Mouse (Mus musculus): Measurements from ENCODE around the gene Cflar. TPM values are rescaled to one million over a fixed set of nuclear protein-coding genes. Genes with fewer than 3 reads are reported as not detected.

Gene Cflar
- polyA plus RNA-seq, 1 experiment: 15.4 TPM

DNA sequence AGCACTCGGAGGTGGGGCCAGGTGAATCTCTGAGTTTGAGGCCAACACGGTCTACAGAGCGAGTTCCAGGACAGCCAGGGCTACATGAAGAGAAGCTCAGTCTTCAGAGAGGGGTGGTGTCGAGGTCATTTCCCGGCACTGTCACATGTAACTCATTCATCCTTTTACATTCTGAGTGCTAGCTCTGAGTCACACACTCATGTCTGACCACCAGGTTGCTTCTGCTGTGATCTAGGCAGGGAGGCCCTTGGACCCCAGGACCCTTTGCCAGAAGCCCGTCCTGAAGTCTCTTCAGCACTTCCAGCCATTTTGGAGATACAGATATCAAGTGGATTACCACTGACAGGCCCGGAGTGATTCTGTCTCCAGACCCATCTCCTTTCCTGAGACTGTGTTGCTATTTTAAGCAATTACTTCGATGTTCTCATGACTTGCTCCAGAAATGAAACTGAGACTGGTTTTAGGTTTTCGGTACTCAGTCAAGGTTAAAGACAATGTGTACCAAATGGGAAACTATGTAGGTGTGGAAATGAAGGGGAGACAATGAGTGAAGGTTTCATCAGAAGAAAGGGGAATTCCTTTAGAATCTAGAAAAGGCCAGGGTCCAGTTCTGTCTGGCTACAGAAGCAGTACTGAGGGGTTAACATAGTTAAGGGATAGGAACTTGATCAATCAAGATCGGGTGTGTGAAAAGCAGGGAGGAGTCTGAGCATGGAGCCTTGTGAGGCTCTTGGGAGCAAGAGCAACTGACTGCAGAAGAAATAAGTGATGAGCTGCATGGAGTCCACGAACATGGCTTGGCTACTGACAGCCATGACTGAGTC, 11.0 kb downstream of the Cflar start:
- 87% methylated on average over 11 of the region's 11 CpGs for WGBS
- Histone ChIP-seq H3K27me3 (ENCODE audit: control insufficient read depth, insufficient read depth, low read length) (no peaks in the 10 kb centered on the region), H3K27ac (ENCODE audit: insufficient read depth, low read length) (no peak overlapping the region), H3K4me3 (replicated peaks; ENCODE audit: insufficient read depth, low read depth, low read length) (no peak overlapping the region), H3K4me1 (ENCODE audit: control insufficient read depth, insufficient read depth, low read length) (no peaks in the 10 kb centered on the region; the same call in 1 of the 2 replicates)
- no peak for DNase-seq
- TF ChIP-seq CTCF (IDR thresholded peaks at IDR 0.05; ENCODE audit: borderline replicate concordance, insufficient read depth, low read depth, low read length) (no peak), POLR2A (IDR thresholded peaks at IDR 0.05; ENCODE audit: borderline replicate concordance, insufficient read depth, low read length) (no peak)

DNA sequence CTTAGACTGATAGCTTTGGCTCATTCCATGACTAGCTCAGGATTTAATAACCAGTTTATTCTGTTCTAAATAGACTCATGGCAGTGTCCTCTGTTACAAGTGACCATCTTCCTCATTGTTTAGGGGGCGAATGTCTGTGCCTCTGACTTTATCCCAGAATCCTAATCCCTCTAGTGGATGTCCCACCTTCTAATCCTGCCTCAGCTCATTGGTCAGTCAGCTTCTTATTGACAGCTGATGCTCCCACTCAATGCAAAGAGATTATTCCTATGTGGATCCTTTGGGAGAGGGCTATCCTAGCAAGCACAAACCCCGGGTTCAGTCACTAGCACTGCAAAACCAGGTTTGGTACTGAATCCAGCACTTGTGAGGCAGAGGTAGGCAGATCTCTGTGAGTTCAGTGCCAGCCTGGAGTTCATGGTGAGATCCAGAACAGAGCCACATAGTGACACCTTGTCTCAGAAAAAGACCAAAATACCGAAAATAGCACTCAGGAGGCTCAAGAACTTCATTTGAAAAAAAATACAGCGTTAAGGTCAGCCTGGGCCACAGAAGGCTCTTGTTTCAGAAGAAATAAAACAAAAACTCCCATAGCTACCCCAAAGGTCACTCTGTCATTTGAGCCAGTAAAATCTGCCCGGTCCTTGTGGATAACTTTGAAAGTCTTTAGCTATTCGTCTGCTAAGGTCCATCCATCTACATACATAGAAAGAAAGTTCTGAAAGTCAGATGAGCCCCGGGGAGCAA, 11.9 kb downstream of the Cflar start:
- H3K4me1 ChIP-seq (ENCODE audit: control insufficient read depth, insufficient read depth, low read length): peaks cover 5% of the 10 kb centered on the region
- DNase-seq: no peak
- TF ChIP-seq CTCF (IDR thresholded peaks at IDR 0.05; ENCODE audit: borderline replicate concordance, insufficient read depth, low read depth, low read length) (no peak), POLR2A (IDR thresholded peaks at IDR 0.05; ENCODE audit: borderline replicate concordance, insufficient read depth, low read length) (no peak)
- H3K27me3 ChIP-seq (ENCODE audit: control insufficient read depth, insufficient read depth, low read length): no peaks in the 10 kb centered on the region
- no peak overlapping the region for H3K27ac ChIP-seq (ENCODE audit: insufficient read depth, low read length)
- H3K4me3 ChIP-seq (replicated peaks; ENCODE audit: insufficient read depth, low read depth, low read length): no peak overlapping the region
- 79% methylated on average over 7 of the region's 7 CpGs for WGBS

DNA sequence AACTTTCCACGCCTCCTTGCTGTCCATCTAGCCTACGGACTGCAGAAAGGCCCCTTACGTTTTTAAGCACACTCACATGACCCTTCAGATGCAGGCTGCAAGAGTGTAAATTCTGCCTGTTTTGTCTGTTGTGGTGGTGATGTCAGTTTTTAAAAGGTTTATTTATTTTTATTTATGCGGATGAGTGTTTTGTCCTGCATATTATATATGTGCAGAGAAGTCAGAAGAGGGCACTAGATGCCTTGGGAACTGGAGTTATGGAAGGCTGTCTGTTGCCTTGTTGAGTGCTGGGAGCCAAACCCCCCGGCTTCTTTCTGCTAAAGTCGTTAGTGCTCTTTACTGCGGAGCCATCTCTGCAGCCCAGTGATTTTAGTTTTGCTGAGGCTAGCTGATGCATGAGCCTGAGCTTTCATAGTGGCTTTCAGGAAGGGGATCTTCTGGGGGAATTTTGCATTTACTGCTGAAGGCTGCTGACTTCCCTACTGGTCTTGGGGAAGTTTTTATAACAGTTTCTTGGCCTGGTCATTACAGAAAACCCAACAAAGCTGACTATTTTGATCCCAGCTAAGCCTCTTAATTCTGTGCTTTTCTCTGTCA, 12.6 kb downstream of the Cflar start:
- WGBS: 74% methylated on average over 7 of the region's 7 CpGs
- H3K27ac ChIP-seq (ENCODE audit: insufficient read depth, low read length): no peak overlapping the region

GRCm38 (mm10) chr1:58724533-58724932, 13.2 kb downstream of the Cflar start:
- Histone ChIP-seq H3K4me1 (ENCODE audit: control insufficient read depth, insufficient read depth, low read length) (peaks cover 9% of the 10 kb centered on the region), H3K27ac (ENCODE audit: insufficient read depth, low read length) (no peak overlapping the region), H3K27me3 (ENCODE audit: control insufficient read depth, insufficient read depth, low read length) (no peaks in the 10 kb centered on the region), H3K4me3 (replicated peaks; ENCODE audit: insufficient read depth, low read depth, low read length) (no peak overlapping the region)
- no peak for TF ChIP-seq POLR2A (IDR thresholded peaks at IDR 0.05; ENCODE audit: borderline replicate concordance, insufficient read depth, low read length)
- no peak for TF ChIP-seq CTCF (IDR thresholded peaks at IDR 0.05; ENCODE audit: borderline replicate concordance, insufficient read depth, low read depth, low read length)
- WGBS: 50% methylated on average over 9 of the region's 9 CpGs
- no peak for DNase-seq

More for the DNA sequence above, 12.6 kb downstream of the Cflar start:
- DNase-seq: no peak
- peaks cover 9% of the 10 kb centered on the region for H3K4me1 ChIP-seq (ENCODE audit: control insufficient read depth, insufficient read depth, low read length)
- no peak overlapping the region for H3K4me3 ChIP-seq (replicated peaks; ENCODE audit: insufficient read depth, low read depth, low read length)
- TF ChIP-seq CTCF (IDR thresholded peaks at IDR 0.05; ENCODE audit: borderline replicate concordance, insufficient read depth, low read depth, low read length) (no peak), POLR2A (IDR thresholded peaks at IDR 0.05; ENCODE audit: borderline replicate concordance, insufficient read depth, low read length) (no peak)
- H3K27me3 ChIP-seq (ENCODE audit: control insufficient read depth, insufficient read depth, low read length): no peaks in the 10 kb centered on the region

DNA sequence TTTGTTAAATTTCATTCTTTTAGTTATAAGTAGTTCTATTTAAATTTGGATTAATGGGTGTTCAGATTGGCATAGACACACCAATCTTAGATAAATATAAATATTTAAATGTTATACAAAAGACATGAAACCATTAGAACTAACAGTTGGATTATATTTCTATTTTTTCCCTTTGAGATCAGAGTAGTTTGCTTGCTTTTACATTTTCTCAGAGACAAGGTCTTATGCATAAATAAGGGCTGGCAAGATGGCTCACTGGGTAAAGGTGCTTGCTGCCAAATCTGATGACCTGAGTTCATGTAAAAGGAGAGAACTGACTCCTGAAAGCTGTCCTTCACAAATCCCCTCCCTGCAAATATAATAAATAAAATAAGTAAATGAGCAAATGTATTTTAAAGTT, 13.8 kb downstream of the Cflar start:
- Histone ChIP-seq H3K27ac (ENCODE audit: insufficient read depth, low read length) (no peak overlapping the region), H3K27me3 (ENCODE audit: control insufficient read depth, insufficient read depth, low read length) (no peaks in the 10 kb centered on the region), H3K4me1 (ENCODE audit: control insufficient read depth, insufficient read depth, low read length) (peaks cover 9% of the 10 kb centered on the region), H3K4me3 (replicated peaks; ENCODE audit: insufficient read depth, low read depth, low read length) (no peak overlapping the region)
- no peak for TF ChIP-seq POLR2A (IDR thresholded peaks at IDR 0.05; ENCODE audit: borderline replicate concordance, insufficient read depth, low read length)
- no peak for TF ChIP-seq CTCF (IDR thresholded peaks at IDR 0.05; ENCODE audit: borderline replicate concordance, insufficient read depth, low read depth, low read length)
- DNase-seq: no peak

DNA sequence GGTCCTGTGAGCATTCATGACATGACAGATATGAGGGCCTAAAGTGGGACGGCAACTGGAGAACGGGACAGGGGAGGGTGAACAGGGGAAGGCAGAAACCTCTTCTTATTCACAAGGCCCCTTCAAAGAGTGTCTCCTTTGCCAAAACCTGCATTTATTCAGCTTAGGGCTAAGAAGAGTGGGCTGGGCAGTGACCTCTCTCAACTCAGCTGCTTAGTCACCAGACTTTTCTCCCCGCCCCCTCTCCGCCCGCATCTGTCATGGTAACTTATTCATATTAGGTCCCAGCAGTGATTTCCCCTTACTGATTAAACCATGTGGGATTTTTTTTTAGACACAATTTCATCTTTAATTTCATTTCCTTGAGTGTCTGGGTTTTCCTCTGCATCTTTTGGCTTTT, 14.5 kb downstream of the Cflar start:
- WGBS: 91% methylated on average over 5 of the region's 5 CpGs
- DNase-seq: no peak
- Histone ChIP-seq H3K27me3 (ENCODE audit: control insufficient read depth, insufficient read depth, low read length) (no peaks in the 10 kb centered on the region), H3K4me1 (ENCODE audit: control insufficient read depth, insufficient read depth, low read length) (peaks cover 9% of the 10 kb centered on the region), H3K4me3 (replicated peaks; ENCODE audit: insufficient read depth, low read depth, low read length) (no peak overlapping the region), H3K27ac (ENCODE audit: insufficient read depth, low read length) (no peak overlapping the region)
- TF ChIP-seq POLR2A (IDR thresholded peaks at IDR 0.05; ENCODE audit: borderline replicate concordance, insufficient read depth, low read length) (no peak), CTCF (IDR thresholded peaks at IDR 0.05; ENCODE audit: borderline replicate concordance, insufficient read depth, low read depth, low read length) (no peak)

- Histone ChIP-seq H3K27me3 (ENCODE audit: control insufficient read depth, insufficient read depth, low read length) (no peaks in the 10 kb centered on the region), H3K4me1 (ENCODE audit: control insufficient read depth, insufficient read depth, low read length) (peaks cover 9% of the 10 kb centered on the region), H3K4me3 (replicated peaks; ENCODE audit: insufficient read depth, low read depth, low read length) (no peak overlapping the region), H3K27ac (ENCODE audit: insufficient read depth, low read length) (no peak overlapping the region)
- 100% methylated on average over 1 of the region's 1 CpGs for WGBS
- no peak for TF ChIP-seq CTCF (IDR thresholded peaks at IDR 0.05; ENCODE audit: borderline replicate concordance, insufficient read depth, low read depth, low read length)
- no peak for TF ChIP-seq POLR2A (IDR thresholded peaks at IDR 0.05; ENCODE audit: borderline replicate concordance, insufficient read depth, low read length)
- no peak for DNase-seq
These were observed 15.9 kb downstream of the Cflar start for GRCm38 (mm10) chr1:58727019-58727746.

Measured in cerebellum, adult 2 months (tissue).